Mouse (Mus musculus): ENCODE measurements at regions not wholly inside any gene's neighbourhood (a gene's known extent, or its start where the extent isn't known, plus 50 kb on each side); places are given as distances from the start of the nearest gene placed in this dataset.

GRCm38 (mm10) chr10:67439042-67439635 is 96.1 kb upstream of the Egr2 start:
- DNase-seq (ENCODE audit: low spot score in 2 of 2), result no peak

DNA sequence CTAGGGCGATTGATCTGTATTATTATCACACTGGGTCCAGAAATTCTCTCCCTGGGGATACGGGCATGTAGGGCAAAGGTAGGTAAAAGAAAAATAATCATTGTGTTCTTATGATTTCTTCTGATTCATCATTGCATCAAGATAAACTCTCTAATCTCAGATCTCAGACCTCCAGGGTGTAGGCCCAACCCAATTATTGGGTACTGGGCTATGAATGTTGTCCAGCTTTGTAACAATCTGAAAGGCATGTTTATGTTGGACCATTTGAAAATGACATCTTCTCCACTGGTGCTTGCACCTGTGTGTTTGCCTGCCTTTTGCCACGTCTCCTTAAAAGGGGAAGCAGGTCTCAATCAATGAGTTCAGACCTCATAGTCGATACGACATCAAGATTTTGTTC is 95.4 kb upstream of the Egr2 start:
- no peak for DNase-seq (ENCODE audit: low spot score in 2 of 2)

DNA sequence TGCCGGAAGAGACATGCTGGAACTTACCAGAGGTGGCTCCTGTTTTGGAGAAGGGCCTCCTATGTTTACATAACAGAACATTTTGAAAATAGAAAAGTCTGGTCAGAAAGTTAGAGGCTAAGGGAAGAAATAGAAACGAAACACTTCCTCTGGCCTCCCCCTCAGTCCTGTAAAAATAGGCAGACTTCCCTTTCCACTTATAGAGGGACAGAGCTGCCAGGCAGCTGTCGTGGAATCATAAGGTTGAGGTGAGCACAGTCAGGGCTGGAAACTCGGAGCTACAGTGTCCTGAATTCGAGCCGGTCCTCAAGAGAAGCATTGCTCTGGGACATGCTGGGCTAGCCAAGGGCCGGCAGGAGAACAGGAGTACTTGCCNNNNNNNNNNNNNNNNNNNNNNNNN is 94.0 kb upstream of the Egr2 start:
- no peak for DNase-seq (ENCODE audit: low spot score in 2 of 2)

- no peak for DNase-seq (ENCODE audit: low spot score in 2 of 2)
These were observed 86.4 kb upstream of the Egr2 start for GRCm38 (mm10) chr10:67448875-67449274.

GRCm38 (mm10) chr10:67454149-67454548 is 81.1 kb upstream of the Egr2 start:
- DNase-seq (ENCODE audit: low spot score in 2 of 2), result no peak

- DNase-seq (ENCODE audit: low spot score in 2 of 2), result no peak
These were observed 76.6 kb upstream of the Egr2 start for GRCm38 (mm10) chr10:67458447-67459272.

GRCm38 (mm10) chr10:67461321-67461720 is 74.0 kb upstream of the Egr2 start:
- no peak for DNase-seq (ENCODE audit: low spot score in 2 of 2)

DNA sequence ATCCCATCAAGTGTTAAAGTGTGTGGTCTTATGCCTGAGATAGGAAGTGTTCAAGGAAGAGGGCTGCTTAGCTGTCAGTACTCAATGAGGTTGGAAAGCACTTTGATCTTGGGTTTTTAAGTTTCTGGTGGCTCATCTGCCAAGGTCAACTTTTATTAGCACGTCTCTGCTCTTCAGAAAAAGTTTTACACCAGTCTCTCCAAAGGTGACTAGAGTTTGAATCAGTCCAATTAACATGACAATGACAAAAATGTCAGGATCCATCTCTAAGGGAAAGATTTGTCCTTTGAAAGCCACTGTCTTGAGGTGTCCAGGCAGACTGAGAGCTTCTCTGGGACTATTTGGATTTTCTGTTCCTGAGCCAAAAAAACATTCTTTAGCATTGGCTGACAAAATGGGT is 73.4 kb upstream of the Egr2 start:
- DNase-seq (ENCODE audit: low spot score in 2 of 2), result no peak

DNA sequence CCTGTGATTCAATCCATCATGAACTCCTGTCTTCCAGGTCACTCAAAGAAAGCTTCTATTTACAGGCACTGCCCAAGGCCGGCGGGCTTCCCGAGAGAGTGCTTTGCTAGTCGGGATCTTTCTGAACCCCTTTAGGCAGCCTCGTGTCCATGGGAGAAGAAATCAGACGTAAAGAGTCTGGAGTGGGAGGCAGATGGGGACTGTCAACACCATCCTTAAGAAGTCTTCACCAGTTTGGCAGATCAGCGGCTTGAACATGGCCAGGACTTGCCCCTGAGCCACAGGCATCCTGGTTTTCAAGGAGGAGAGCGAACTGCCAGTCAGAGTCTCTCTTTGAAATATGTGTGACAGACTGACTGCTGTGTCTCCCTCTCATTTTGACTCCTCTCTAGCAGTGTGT is 66.6 kb upstream of the Egr2 start:
- DNase-seq (ENCODE audit: low spot score in 2 of 2), result no peak

DNA sequence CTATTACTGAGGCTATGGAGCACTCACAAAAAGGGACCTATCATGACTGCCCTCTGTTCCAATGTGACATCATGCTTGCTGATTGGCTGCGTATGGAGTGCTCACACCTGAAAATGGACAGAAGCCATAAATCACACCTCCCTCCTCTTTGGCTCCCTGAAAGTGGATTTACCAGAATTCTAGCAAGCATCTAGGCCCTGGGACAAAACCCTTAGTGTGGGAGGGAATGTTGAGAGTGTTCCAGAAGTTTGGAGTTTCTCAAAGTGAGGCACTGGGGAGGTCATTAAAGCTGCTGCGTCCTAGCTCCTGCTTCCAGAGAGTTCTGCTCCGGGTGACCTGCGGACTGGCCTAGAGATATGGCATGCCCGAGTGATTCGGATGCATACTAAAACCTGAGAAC is 62.3 kb upstream of the Egr2 start:
- no peak for DNase-seq (ENCODE audit: low spot score in 2 of 2)

GRCm38 (mm10) chr10:67474336-67474735 is 60.9 kb upstream of the Egr2 start:
- no peak for DNase-seq (ENCODE audit: low spot score in 2 of 2)

GRCm38 (mm10) chr10:67482268-67482667 is 53.0 kb upstream of the Egr2 start:
- DNase-seq (ENCODE audit: low spot score in 2 of 2), result peak; percentile 28 to 55

DNA sequence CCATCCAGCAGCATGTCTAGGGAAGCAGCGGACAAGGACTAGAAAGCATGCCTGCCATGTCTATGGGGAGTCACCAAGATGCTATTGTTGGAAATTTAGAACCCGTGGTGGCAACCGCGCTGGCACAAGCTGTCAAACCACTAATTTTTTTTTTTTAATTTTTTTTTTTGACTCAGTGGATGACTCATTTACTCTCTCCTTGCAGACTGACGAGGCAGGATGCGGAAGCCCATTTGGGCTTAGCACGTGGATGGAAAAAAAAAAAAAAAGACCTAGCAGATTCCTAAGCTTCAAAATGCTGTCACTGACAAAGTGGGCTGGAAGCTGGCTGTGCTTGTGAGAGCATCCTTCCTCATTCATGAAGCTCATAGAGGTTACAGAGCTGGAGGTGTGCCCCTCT is 51.9 kb upstream of the Egr2 start:
- DNase-seq (ENCODE audit: low spot score in 2 of 2), result peak in 1 of 2 experiments; percentile 7

DNA sequence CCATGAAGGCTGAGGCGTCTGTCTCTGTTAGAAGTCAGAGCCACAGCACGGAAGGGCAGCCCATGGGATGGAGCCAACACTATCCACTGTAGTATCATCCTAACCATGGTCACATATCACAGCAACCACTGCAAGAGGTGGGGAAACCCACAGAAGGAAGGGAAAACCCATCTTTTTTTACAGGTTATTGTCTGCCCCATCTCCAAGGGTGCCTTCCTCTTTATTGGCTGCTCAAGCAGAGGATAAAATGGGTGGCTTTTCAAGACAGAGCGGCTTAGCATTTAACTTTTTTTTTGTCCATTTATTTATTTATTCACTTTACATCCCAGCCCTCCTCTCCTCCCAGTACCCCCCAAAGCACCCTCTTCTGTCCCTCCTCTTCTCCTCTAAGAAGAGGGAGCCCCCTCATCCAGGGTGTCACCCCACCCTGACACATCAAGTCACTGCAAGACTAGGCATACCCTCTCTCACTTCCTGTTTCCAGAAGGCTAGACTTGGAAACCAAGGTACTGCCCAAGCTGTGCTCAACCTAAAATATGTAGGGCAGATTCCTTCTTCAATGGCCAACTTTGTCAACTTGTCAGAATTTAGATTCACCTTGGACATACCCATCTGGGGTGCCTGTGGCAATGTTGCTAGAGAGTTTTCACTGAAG is 51.1 kb upstream of the Egr2 start:
- DNase-seq (ENCODE audit: low spot score in 2 of 2), result no peak

Measured in left cerebral cortex, adult 18-20 months (tissue).